Mouse (Mus musculus): ENCODE results near the gene Mylk3.
A peak's percentile ranks its signal among the peaks of the same experiment; 100 is the strongest.

Gene Mylk3

DNA sequence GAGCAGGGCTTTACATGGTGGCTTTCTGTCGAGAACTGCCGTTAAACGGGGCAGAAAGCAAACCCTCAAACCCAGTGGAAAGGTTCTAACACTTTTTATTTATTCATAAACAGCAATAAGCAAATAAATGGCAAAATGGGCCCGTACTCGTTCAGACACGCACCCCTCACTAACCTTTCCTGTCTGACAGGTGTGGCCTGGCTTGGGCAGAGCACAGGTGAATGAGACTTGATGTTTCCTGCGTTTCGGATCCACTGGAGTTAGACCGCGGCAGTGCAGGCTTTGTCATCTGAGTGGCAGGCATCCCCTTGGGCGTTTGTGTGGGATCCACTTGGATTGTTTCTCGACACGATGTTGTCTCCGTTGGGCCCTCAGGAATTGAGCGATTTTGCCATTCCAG, 64.2 kb downstream of the Mylk3 start:
- no peak for DNase-seq (ENCODE audit: extremely low read depth, low read depth)

DNA sequence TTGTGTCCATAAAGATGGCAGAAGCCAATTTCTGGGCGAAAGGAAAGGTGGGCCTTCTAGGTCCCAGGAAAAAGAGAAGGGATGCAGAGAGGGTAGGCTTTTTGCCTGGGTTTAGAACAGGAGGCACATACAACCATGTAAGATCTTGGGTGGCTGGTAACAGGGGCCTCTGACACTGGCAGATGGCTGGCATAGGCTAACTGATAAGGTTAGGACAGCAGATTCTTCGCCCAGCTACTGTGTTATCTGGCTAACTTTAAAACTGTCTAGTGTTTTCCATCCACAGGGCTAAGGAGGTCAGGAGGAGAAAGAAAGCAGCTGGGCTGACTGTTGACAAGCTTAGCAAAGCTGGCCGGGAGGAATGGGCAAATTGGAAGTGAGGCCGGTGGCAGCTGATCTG, 67.6 kb downstream of the Mylk3 start:
- DNase-seq (ENCODE audit: extremely low read depth, low read depth) = no peak

DNA sequence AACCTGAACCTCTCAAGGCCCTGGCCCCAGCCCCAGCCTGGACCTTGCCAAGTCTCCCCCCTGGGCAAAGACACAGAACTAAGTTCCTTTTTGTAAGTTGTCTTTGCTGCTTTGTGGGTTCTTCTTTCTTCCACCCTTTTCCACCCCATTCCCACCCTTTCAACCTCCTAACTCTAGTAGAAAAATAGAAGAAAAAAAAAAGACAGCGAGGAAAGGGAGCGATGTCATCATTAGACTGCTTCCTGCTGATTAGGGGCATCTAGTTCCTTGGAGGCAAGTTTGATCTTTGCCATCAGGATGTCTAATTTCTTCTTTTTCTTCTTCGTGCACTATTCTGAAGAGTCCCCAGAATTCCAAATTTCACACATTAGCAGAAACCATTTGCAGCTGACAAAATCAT, 73.1 kb downstream of the Mylk3 start:
- no peak for DNase-seq (ENCODE audit: extremely low read depth, low read depth)

- DNase-seq (ENCODE audit: extremely low read depth, low read depth) = peak; percentile 41
Observed at GRCm38 (mm10) chr8:85311743-85312142, 74.4 kb downstream of the Mylk3 start.

GRCm38 (mm10) chr8:85308564-85308963, 77.6 kb downstream of the Mylk3 start:
- no peak for DNase-seq (ENCODE audit: extremely low read depth, low read depth)

DNA sequence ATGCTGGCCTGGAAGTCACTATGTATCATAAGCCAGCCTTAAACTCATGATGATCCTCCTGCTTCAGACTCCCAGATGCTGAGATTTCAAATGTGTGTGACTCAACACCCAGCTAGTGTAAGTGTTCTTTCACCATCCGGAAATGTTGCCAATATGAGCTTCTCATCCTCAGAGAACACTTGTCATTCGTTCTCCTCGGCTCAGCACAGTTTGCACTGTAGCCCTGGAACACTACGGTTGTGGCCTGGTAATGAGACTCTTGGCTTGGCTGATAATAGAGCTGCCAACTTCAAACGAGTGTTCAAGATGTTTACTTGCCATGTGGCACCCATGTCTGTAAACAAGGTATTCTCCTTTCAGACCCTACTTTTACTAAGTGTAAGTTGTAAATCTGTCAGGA, 82.6 kb downstream of the Mylk3 start:
- DNase-seq (ENCODE audit: extremely low read depth, low read depth) = no peak

DNA sequence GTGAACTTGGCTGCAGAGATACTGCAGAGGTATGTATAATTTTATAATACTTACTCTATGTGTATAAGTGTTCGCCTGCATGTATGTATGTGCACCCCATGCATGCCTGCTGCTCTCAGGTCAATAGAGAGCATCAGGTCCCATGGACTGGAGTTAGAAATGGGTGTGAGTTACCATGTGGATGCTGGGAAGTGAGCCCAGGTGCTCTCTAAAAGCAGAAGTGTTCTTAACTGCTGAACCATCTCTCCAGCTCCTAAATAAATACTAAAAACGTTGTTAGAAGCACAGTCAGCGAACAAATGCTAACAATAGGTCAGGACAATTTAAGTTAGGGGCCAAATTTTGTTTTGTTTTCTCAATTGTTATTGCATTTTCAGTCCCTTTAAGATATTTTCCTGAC, 83.2 kb downstream of the Mylk3 start:
- DNase-seq (ENCODE audit: extremely low read depth, low read depth) = no peak

DNA sequence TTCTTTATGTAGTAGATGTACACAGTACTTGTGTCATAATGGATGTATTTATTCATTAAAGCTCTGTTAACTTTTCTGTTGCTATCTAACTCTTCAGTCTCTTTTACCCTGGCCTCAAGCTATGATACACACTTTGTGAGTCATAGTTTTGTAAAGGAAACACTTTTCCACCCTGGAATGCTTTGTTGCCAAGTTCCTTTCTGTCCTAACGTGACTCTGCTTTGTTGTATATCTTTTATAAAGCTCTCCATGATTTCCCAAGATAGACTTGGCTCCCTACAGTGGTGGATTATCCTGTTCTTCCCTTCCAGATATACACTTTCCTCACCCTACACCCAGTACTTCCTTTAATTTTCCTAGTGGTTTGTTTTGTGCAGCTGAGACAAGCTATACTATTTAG, 84.2 kb downstream of the Mylk3 start:
- DNase-seq (ENCODE audit: extremely low read depth, low read depth) = no peak

DNA sequence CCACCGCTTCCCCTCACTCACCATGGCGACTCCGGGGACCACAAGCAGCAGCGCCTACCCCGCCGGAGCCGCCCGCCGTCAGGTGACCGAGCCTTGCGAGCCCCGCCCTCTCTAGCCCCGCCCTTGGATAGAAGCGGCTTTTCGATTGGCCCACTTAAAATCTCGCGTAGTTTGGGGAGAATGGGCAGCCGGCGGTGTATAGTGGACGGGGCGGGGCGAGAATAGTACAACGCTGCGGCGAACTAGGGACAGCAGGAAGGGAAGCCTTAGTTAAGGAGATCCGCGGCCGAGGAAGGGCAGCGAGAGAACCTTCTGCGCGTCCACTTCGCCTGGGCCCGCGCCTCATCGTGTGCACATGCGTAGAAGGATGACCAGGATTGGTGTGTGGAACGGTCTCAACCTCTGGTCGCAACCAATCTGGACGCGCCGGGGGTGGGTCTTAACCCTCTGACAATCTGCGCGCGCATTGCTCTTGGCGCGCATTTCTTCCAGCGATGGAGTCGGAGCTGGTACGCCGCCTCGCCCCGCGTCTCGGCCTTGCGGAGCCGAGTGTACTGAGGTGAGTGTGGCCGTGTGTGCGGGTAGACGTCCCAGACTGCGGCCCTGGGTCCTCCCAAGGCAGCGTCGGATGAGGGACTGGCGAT, 86.6 kb downstream of the Mylk3 start, which contains the start of the genes Orc6 and Vps35:
Gene Orc6 (plus strand): TSS at position 199 of the 644 bp plus-strand sequence.
Gene Vps35 (minus strand): TSS at position 369 of the 644 bp plus-strand sequence.
- DNase-seq (ENCODE audit: extremely low read depth, low read depth) = peak; percentile 86

DNA sequence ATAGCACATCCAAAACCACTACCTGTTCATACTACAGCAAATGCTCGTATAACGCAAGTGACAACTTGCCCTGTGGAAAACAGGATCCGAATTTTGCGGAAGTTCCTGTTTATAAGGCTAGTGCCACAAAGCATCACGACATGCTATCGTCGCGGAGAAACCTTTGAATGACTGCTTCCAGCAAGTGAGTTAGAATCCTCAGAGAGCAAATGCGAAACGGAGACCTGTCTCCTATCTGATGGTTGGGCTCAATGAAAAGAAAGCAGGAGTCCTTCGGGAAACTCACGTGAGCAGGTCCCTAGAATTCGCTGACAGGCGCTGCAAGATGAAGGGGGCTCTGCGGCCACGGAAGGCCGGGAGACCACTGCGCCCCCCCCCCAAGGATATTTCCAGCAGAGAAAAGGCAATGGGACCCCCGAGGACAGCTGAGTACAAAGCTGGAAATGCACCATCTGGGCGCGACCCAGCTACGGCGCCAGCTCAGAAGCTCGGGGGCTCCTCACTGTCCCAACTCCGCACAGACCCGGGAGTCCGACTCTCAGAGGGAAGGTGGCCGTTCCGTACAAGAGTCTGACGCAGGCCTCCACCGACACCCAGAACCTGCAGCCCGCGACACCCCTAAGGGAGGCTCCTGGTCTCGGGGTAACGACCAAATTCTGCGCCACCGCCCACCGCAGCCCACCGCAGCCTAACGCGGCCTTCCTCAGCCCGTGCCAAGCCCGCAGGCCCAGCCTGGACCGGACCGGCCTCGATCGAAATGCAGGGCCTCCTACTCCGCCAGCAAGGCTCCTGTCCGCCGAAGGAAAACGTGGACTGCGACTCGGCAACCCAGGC, 87.3 kb downstream of the Mylk3 start:
- peak; percentile 92 for DNase-seq (ENCODE audit: extremely low read depth, low read depth)

DNA sequence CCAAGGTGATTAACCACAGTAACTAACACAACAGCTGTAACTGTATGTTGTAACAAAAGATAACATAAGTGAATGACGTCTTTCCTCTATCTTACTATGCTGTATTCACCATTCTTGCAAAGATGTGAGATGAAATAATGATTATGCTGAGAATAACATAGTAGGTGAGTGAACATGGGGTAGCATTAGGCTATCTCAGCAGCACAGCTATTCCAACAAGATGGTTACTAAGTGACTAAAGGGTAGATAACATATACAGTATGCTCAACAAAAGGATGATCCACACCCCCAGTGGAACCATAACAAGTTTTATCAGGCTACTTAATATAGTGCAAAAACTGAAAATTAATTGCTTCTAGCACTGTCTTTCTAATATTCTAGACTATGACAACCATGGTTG, 99.3 kb downstream of the Mylk3 start:
- no peak for DNase-seq (ENCODE audit: extremely low read depth, low read depth)

Measured in MEL-GATA-1-ER (cell line).